Mouse (Mus musculus): Measurements from ENCODE around the gene Notum. TPM values are rescaled to one million over a fixed set of nuclear protein-coding genes. Genes with fewer than 3 reads are reported as not detected.

The Notum gene
- total RNA-seq, 2 experiments from 2014 or later = 0.33 TPM; not detected in 1

GRCm38 (mm10) chr11:120633520-120634343, 27.2 kb downstream of the Notum start, which contains the start of gene Mafg:
Mafg (minus strand) TSS chr11:120633600.
- peak; percentile 92 to 95 for DNase-seq

DNA sequence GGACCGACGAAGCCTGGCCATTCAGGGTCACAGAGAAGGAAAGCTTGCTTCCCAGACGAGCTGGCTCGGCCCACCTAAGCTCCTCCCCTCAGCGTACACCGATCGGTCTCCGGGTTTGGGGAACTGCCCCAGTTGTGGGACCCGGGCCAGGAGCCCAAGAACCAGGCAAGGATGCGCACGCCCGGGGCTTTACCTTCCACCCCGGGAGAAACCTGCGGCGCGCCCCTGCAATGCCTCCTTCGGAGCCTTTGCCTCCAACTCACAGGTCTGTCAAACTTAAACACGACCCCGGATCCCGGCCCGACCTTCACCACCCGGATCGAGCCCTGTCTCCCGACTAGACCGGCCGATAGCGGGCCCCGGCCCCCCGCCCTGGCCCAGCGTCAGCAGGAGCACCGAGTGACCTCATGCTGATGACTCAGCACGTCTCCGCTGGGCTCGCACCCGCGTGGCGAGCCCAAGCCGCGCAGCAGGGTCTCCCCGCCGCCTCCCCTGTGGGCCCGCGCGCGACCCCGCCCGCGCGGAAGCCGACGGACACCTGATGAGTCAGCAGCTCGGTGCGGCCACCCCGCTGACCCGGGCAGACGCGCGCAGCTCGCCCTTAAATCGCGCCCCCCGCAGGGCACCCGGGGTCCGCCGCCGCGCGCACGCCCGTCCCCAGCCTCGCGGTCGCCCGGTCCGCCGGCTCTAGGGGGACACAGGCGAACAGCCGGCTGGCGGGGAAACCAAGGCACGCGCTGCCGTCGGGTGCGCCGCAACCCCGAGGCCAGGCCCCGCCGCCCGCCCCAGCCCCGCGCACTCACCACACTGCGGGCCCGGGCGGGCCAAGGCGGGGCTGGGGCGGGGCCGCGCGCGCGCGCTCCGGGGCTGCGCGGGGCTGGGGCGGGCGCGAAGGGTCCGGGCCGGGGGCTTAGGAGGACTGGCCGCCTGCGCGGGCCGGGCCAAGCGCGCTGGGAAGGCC, 28.1 kb downstream of the Notum start:
- peak; percentile 85 to 87 for DNase-seq

- no peak for DNase-seq
Observed at GRCm38 (mm10) chr11:120631726-120632448, 29.1 kb downstream of the Notum start.

DNA sequence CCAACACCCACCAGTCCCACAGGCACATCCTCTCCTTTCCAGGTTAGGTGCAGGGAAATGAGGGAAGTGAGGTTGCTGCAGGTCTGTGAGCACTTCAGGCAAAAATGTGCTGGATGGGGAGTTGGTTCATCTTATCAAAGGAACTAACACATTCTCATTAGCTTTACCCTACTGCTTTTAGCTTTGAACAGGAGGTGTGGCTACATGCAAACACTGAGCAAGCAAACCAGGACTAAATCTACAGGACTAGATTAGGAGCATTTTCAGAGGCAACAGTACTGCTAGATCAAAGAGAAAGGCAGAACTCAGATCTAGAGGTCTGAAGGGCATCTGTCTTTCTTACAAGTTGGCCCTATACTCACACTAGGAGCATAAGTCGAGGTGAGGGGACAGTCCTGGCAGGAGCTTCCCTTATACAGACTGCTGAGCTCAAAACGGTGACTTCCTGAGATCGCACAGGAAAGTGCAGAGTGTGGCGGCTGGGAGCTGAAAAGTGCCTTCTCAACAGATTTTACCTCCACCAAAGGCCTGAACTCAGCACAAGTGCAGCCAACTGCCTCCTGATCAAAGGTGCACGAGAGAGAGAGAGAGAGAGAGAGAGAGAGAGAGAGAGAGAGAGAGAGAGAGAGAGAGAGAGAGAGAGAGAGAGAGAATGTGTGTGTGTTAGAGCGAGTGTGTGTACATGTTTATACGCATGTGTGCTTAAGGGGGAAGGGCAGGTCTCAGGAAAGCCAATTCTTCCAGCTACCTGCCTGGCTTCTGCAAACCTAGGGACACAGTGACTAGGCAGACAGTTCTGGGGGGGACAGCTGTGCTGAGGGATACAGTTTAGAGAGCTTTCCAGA, 29.9 kb downstream of the Notum start:
- no peak for DNase-seq

GRCm38 (mm10) chr11:120630401-120630871, 30.5 kb downstream of the Notum start:
- peak; percentile 66 to 73 for DNase-seq

GRCm38 (mm10) chr11:120629911-120630310, 31.1 kb downstream of the Notum start:
- peak; percentile 74 to 82 for DNase-seq

DNA sequence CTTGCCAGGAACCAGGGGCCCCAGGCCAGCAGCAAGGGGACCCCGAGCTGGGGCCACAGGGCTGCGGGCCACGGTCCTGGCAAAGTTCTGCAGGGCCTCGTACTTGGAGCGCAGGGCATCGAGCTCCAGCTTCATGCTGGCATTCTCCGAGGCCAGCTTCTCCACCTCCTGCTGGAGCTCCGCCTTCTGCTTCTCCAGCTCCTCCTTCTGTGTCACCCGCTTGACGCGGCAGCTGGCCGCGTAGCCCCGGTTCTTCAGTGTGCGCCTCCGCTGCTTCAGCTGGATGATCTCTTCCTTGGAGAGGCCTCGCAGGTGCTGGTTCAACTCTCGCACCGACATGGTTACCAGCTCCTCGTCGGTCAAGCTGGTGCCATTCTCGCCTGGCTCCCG, 31.6 kb downstream of the Notum start:
- DNase-seq = peak in 1 of 2 experiments; percentile 73

GRCm38 (mm10) chr11:120628601-120629340, 32.2 kb downstream of the Notum start:
- no peak for DNase-seq

DNA sequence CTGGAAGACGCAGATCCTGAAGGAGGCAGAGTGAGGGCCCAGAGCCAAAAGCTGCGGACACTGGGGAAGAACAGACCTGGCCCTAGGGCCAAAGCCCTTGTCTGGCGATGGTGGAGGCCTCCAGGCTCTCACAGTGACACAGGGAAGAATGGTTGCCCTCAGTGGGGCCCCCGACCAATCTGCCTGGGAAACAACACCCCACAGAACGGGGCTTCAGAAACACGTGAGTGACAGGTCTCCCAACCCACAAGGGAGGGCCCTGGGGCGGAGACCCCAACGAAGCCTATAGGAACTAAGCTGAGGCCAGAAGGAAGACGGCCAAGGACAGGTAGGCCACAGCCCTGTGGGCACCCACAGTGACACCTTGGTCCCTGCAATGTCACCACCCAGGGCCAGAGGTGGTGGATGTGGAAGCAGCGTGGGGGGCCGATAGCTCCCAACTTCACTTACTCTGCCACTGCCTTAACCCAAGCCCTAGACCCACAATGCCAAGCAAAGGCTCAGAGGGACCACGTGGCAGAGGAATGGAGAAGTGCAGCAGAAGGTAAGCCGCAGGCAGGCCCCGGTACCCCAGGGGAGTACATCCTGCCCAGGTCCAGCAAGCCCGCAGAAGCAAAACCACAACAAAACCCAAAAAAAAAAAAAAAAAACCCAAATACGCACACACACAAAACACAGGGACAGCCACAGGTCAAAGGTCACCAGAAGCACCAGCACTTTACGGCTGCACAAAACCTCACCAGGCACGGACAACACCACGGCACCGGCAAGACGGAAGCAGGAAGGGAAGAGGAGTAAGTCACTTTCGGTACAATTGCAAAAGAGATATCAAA, 33.3 kb downstream of the Notum start:
- no peak for DNase-seq

GRCm38 (mm10) chr11:120626785-120627467, 34.0 kb downstream of the Notum start:
- no peak for DNase-seq

GRCm38 (mm10) chr11:120625152-120625775, 35.7 kb downstream of the Notum start, which contains the start of gene Sirt7:
Sirt7 (minus strand) TSS chr11:120625240.
- no peak for DNase-seq

DNA sequence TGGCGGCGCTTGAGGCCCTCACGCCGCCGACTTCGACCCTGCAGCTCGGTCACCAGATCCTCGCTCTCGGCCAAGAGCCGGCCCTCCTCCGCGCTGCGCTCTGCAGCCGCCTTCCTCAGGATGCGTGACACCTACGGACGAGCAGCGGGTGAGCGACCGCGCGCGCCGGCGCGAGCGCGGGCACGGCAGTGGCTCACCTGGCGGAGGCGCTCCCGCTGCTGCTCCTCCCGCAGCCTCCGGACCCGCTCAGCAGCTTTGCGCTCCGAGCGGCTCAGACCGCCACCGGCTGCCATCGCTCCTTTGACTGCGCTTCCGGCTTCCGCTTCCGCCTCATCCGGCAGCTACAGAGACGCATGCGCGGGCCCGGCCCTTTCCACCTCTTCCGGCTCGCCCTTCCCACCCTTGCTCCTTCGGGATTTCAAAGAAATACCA, 36.3 kb downstream of the Notum start:
- peak; percentile 89 to 93 for DNase-seq

DNA sequence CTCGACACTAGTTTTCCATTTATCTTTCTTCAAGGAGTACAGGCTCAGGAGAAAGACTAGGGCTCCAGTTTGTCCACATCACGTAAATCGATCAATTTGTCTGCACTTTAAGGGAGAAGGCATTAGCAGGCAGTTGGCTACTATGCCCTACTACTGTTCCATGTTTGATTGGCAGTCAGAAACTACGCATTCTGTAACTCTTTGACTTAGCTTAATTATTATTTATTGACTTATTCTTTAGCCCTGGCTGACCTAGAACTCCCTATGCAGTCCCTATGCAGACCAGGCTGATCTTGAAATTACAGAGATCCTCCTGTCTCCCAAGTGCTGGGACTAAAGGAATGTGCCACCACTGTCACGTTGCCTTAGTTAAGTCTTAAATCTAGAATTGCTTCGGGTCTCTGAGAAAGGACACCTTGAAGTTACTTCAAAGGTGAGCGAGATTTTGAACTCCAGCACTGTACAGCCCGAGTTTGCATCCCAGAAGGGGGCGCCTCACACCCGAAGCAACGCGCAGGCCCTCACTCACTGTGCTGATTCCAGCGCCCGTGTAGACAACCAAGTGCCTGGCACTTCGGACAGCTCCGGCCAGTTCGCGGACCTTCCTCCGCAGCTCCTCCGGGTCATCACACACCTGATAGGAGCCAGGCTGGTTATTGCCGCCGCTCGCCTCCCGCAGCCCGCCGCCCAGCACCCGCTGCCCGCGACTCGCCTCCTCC, 36.9 kb downstream of the Notum start:
- DNase-seq = peak; percentile 57 to 75

DNA sequence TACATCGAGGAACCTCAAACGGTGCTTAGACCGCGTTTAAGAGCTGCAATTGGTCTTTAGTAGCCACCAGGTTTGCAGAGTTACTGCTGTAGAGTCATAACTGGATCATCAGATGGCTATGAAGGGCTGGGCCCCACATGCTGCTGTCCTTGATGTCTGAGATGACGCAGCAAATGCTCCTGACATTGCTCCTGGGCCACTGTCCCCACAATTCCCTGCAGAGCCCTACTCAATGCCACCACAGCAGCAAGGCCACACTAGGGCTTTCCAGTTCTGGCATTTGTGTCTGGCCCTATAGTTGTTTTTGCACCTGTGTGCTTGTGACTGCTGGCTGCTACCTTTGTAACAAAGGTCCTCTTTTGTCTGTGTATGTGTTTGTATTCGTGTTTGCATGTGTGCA, 38.2 kb downstream of the Notum start:
- no peak for DNase-seq

DNA sequence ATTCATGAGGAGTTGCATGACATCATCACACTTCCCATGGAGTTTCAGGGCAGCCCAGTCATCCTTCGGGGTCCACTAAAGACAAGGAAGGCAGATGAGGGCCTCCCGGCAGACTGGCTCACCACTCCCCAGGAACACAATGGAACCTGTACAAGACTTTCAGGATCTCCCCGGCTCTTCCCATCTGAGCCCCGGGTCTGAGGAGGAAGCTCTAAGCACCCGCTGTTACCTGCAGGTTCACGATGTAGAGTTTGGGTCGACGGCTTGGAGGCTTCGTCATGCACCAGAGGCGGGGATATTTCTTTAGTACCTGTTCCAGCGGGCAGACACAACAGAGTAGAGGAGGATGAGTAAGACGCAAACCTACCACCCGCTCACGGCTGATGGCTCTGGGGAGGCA, 40.8 kb downstream of the Notum start:
- DNase-seq = no peak

- no peak for DNase-seq
Observed at GRCm38 (mm10) chr11:120618619-120619535, 42.1 kb downstream of the Notum start.

Data from heart, adult 18-20 months (tissue).